Mouse (Mus musculus): ENCODE measurements around the gene Btbd1. TPM values are rescaled to one million over a fixed set of nuclear protein-coding genes. Genes with fewer than 3 reads are reported as not detected.

Btbd1 gene
- total RNA-seq, 2 experiments from 2014 or later, result 115 to 123 TPM

DNA sequence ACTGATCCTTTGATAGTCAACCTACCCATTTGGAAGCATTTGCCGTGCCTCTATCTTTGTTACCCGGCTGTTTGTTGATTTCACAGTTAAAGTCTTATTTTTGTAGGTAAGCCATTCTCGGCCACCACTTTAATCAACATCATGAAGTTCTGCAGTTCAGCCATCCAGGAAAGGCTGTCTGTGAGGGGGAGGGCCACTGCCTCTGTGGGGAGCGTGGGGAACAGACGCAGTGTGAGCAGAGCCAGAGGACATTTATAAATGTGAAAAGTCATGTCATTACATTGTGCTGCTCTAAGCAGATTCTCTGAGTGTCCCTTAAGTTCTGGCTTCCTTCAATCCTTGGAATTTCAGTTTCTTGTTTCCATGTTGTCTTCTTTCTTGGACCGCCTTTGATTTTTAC lies 20.9 kb upstream of the Btbd1 start:
- no peak for DNase-seq

DNA sequence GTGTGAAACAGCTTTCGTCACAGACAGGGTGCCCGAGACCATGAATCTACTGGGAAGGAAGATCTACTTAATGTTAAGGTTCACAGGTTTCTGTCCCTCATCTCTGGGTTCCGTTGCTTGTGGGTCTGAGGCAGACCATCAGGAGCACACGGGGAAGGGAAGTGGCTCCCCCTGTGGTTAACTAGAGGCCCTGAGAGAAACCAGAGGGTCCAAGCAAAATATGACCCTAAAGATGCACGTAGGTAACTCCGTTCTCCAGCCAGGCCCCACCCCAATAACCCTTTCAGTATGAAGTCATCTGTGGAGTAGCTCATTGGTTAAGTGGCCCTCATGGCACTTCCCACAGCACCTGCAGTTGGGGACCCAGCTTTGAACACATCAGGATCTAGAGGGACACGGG lies 20.4 kb upstream of the Btbd1 start:
- DNase-seq, result no peak

DNA sequence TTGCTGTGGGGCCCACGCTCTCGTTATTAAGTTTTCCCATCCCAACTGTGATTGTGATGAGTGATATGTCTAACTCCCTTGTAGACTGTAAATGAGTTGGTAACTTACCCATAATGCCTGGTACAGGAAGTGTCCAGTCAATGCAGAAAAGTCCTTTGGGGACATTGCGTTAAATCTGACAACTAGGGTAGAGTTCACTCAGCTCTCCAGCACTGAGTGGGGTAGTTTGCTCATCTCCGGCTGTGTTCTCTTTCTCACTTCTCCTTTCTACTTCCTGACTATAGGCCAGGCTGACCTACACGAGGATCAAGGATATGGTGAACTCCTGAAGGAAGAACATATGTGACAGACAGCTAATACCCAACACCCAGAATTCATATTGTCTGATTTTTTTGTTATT lies 20.0 kb upstream of the Btbd1 start:
- no peak for DNase-seq

DNA sequence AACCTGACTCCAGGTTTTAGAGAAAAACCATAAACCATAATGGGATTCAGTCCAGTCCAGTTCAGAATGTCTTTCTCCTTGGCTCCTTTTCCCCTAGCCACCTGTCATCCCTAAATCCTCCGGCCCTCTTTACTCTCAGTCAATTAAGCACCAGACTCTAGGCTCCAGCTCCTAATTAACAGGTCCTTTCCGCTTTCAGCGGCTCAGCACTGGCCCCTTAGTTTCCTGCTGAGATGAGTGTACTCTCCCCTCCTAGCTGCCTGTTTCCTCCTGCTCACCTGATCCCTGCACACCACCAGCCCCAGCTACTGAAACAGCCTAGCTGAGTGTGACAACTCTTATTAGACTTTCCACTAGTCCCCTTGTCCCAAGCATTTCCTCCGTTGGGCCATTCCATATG lies 18.5 kb upstream of the Btbd1 start:
- no peak for DNase-seq

DNA sequence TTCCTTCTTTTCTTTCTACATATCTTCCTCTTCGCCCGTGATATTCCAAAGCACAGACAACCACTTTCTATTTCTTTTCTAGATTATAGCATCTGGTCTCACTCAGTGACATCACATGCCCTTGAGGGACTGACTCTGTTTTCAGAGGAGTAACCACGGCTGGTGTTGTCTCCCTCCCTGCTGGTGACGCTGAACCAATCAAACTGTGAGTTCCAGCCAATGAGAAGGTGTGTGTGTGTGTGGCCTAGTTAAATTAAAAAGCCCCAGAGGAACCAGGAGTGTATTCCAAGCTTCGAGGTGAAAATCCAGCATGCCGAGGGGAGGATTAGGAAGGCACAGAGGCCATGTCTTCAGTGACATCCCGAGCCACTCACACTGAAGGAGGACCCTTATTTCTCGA lies 17.8 kb upstream of the Btbd1 start:
- no peak for DNase-seq

DNA sequence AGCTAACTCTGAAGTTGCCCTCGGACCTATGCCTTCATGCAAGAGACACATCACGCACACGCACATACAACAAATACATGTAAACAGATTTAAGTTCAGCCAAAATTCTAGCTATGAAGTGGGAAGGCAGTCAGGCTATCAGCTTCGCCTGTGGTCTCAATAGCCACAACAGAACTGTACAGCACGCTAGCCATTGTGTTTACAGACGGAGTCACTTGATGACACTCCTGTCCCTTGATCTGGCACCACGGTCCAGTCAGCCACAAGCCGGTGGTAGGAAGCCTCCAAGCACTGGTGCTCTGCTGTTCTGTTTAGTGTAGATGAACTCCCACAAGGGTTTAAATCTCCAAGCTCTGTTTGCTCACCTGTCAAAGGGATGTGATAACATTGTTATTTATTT lies 16.8 kb upstream of the Btbd1 start:
- DNase-seq, result no peak

DNA sequence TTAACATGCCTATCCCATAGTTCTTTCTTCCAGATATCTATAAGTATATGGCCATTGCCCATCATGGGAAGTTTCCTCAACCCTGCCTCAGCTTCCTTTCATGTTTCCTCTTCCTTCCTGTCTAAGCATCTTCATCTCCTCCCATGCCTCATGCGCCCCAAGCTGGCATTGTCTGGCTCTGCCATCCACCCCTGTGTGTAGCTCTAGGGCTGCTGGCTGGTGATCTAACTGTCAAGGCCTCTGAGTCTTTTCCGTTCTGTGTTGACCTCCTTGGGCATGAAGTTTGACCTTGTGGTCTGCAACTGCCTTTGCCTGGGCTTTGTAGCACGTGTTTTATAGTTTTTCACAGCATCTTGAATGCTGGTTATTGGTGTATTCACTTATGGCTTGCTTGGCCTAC lies 16.1 kb upstream of the Btbd1 start:
- peak in 1 of 2 experiments; percentile 22 for DNase-seq

DNA sequence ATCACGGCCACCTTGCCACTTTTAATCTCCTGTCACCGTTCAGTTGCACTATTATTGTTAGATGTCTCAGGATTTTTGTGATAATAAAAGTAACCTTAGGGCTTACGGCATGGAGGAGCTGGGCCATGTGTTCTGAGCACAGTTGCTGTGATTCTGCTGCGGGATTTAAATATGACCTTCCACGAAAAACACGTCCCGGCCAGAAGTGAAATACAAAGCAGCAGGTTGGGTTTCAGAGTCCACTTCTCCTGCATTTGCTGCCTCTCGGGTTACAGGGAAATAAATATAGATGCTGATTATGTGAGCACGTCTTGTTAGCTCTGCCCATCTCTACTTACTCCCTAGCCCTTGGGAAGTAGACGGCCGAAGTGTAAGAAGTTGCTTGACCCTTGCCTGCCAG lies 15.6 kb upstream of the Btbd1 start:
- no peak for DNase-seq

DNA sequence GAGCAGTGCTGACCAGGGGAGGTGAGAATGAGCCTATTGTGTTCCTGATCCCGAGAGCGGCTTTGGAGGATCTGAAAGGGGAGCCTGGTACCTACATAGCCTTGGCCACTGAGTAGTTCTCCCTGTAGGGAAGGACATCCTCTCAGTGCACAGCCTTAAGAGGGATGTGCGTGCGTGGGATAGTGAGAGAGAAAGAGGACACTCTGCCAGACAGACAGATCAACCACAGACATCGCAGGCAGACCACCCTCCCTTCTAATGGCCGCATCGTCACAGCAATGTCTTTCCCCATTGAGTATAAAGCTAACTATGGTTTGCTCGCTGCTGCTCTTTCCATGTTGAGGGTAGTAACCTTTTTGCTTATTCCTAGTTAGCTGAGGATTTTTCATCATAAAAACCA lies 14.7 kb upstream of the Btbd1 start:
- DNase-seq, result no peak

DNA sequence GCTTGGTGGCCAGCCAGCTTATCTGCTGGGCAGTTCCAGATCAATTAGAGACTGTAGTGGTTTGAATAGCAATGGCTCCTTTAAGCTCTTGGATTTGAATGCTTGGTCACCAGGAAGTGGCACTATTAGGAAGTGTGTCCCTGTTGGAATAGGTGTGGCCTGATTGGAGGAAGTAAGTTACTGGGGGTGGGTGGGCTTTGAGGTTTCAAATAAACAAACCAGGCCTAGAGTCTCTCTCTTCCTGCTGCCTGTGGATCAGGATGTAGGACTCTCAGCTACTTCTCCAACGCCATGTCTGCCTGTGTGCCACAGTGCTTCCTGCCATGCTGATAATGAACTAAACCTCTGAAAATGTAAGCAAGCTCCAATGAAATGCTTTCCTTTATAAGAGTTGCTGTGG lies 13.8 kb upstream of the Btbd1 start:
- DNase-seq, result no peak

DNA sequence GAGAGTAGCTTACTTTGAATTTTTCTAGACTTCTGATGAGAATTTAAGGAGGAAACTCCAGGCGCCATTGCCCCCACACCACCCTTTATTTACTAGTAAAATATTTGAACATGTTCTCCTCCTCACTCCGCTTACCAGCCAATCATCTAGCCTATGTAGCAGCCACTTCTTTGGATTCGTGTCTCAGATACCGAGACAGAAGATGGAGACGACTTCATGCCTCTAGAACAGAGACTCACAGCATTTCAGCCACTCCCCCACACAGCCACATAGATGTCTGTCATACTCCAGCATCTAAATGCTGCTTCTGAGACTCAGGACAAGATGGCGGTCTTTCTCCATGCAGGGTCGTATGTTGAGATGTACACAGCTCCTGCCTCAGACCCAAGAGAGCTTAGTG lies 12.9 kb upstream of the Btbd1 start:
- no peak for DNase-seq

DNA sequence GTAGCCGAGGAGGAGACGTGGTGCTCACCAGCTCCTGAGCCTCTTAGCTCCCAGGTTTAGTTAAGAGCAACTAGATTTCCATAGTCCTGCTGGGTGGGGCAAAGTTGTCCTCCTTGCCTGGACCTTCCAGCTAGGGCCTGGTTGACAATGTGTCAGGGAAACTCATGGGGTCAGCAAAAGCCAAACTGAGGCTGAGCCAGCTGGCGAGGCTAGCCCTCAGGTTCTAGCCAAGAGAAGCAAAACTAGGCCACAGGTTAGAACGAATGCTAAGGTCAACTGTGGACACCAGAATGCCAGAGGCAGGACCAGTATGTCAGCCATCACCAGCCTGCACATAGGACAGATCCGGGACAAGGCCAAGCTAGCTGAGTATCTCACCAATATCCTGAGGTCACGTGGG lies 12.2 kb upstream of the Btbd1 start:
- peak in 1 of 2 experiments; percentile 33 for DNase-seq

DNA sequence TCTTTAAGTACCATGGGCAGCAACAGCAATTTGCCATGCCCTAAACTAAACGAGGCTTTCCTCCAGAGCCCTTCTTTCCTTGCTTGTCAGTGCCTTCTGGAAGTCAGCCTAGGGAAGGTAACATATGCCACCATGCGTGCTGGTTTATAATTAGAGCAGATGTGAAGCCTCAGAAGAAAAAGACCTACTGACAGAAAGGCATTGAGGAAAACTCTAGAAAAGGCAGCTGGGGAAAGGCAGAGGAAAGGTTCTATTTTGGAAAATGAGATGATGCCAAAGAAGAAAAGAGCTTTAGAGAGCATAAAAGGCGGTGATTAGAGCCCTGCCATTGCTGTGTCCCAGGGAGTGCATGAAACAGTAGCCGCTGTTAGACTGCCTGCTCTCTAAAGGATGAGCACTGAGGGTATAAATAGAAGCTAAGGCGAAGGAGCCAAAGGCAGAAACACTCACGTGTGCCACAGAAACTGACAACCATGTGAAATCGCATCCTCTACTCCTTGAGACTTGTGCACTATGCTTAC lies 11.5 kb upstream of the Btbd1 start:
- no peak for DNase-seq

DNA sequence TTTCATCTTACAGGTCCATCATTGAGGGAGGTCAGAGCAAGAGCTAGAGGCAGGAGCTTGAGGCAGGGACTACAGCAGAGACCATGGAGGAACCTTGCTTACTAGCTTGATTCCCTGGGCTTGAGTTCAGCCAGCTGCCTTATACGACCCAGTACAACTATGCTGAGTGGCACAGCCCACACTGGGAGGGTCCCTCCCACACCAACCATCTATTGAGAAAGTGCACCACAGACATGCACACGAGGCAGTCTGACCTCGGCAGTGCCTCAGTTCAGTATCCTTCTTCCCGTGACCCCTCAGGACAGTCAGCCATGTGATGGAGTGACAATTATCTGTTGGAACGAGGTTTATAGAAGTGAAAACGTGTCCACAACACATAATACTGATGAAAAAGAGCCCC lies 10.5 kb upstream of the Btbd1 start:
- no peak for DNase-seq

DNA sequence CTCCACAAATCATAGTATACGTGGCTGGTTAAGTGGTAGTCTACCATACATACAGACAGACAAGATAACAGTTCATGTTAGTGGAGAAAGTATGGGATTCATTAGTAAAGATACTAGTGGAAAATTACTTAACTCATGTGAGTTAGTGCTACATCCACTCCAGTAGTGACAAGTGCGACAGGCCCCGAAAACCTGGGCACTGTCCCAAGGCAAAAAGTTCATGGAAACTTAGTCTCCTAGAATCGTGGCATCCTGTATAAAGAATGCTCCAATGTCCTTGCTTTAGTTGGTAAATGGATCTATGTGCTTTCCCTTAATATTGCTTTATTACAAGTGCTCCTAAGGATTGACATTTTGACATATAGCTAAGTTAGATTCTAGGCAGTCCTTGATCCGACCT lies 8.5 kb upstream of the Btbd1 start:
- DNase-seq, result peak; percentile 37 to 54

DNA sequence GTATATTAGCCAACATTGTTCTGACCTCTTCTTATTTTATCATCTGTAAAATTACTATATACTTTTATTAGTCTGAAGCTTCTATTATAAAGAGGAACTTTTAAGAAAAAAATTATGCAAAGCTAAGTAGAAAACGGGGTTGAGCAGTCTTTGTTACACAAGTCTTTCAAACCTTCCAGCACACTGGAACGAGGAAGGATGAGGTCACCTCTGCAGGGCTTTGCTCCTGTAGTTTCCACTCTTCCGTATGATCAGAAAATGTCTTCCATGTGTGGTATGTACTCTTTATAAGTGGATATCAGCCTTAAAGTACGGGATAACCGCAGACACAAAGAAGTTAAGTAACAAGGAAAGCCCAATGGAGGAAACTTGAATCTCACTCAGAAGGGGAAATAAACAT lies 6.2 kb upstream of the Btbd1 start:
- DNase-seq, result no peak

DNA sequence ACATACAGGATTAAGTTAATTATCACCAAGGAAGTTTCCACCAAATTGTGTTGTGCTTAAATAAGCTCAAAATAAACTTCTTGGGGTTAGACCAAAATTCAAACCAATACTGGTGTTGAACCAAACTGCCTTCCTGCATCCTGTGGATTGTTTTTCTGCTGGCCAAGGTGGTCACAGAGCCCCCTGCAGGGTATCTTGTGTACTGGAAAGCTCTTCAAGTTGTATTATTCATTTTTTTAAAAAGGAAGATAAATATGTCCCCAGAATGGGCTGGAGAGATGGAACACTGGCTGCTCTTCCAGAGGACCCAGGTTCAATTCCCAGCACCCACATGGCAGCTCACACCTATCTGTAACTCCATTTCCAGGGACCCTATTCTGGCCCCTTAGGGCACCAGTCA lies 5.6 kb upstream of the Btbd1 start:
- DNase-seq, result no peak

DNA sequence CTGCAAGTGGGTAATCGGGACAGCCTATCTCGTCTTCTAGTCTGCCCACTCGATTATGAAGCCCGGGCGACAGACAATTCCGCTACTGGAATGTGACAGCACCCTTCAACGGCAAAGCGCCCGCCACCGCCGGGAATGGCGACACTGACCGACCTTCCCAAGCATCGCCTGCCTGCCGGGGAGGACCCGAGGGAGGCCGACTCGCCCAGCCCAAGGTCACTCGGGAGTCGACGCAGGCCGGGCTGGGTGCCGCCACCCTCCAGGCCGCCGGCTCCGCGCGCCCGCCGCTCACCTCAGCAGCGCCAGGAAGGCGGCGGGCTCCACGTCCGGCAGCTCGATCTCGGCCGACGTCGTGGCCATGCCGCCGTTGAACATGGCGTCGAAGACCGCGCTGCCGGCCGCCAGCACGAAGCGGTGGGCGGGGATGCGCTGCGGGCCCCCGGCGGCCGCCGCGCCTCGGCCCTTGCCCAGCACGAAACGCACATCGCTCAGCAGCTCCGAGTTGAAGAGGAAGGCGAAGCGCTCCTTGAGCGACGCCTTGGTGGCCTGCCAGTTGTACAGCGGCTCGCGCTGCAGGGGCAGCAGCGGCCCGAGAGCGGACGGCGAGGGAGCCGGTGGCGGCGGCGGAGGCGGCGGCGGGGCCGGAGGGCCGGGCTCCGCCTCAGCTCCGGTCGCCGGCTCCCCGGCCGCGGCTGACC lies 401 bp downstream of the Btbd1 start:
- DNase-seq, result peak; percentile 79

DNA sequence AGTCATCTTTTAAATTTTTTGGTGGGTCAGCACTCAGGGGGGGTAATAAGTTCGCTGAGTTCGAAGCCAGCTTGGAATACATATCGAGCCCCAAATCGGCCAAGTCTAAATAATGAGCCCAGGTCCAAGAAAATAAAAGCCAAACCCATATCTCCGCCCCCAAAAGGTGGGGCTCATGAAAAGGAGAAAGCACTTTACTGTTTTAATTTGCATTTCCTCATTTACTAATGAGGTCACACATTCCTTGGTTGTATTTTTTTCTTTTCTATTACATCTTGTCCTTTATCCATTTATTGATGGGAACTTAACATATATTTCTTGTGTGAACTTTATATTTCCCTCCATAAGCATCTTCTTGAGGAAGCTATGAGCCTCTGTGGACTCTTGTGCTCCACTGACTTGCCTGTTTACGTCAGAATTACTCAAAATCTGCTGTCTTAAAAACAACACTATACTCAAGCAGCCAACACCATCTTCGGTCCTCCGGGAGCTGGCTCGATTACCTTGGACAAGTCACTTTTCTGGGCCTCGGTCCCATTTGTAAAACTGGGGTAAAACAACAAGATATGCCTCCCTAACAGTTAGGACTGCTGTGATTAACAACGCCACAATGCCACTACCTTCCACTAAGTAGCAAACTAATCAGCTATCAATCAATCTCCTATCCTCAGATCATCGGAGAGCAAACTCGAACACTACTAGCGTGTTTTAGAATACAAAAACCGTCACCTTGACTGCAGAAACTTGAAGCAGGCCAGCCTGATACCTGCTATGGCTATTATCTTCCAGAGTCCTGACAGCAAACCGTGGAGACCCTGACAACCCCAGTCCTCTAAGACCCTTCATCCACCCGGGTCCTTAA lies 1.2 kb downstream of the Btbd1 start:
- peak in 1 of 2 experiments; percentile 22 for DNase-seq

DNA sequence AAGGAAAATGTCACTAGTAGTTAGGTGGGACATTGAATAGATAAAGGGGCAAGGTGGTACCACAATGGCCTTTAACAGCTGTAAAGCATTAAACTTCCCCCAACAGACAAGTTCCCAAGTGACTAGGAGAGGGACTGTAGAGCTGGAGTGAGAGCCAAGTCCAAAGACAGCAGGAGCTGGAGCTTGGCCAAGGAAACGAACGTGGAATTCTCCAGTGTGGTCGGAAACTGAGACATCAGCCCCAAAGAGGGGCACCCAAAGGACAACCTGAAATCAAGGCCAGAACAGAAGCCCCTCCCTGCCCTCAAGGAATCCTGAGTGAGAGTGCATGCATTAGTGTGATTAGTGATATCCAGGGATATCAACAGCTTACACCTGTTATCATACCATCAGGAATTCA lies 3.9 kb downstream of the Btbd1 start:
- DNase-seq, result peak; percentile 51 to 68

DNA sequence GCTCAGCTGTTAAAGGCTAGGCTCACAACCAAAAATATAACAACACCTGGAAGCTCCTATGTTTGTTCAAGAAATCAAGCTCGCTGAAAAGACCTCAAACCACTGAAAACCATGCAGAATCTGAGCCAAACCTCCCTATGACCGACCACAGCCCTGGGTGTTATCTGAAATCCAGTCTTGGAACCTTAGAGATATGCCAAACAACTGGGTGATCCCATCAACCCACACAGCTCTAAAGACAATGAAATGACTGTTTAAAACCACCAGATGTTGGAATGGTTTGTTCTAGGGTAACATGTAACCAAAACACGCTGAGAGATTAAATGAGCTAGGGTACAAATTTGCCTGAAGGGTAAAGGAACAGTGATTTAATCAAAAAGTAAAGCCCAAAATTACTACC lies 4.3 kb downstream of the Btbd1 start:
- DNase-seq, result no peak

DNA sequence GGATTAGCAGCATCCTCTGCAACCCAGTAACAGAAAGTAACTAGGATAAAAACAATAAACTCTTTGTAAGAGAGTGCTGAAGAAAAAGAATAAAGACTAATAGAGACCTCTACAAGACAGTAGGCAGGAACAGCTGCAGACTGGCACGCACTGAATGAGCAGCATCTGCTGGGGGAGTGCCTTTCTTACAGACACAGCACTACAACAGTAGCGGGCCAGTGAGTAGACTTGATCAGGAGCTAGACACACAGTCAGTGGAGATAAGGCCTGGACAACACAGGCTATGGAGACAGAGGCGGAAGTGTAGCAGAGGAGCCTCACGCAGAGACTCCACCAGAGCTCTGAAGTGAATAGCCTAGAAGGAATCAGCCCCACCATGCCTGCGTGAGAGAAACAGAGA lies 23.2 kb downstream of the Btbd1 start:
- DNase-seq, result no peak

DNA sequence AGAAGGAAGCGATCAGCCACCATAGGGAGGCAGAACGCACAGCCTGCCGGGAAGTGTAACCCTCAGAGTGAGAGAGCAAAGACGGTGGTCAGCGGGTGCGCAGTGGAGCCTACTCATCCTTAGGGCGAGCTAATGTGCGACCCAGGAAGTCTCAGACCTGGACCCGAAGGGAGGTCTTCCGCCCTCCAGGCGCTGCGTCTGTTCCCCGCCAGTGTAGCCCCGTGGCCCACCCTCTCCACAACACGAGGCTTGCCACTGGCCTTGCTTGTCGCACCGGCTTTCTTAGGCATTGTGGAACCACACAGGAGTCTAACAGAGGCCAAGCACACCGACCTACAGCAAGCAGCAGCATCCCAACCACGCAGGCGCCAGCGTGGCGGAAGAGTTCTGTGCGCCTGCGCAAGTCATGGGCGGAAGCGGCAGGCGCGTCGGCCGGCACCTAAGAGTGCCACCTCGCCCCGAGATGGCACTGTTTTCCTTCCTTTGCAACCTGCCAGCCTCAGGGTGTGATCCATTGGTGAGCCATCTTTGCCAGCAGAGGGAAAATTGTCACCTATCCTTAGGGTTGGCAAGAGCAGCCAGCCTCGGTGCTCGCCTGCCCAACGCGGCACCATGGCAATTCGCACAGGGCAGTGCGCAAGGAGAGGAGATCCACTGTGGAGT lies 40.0 kb downstream of the Btbd1 start, which contains the start of gene 3110040N11Rik:
Gene 3110040N11Rik, minus strand, starts transcription at position 384 of the 663 bp plus-strand sequence.
- peak; percentile 88 to 90 for DNase-seq
